Mouse (Mus musculus) WW6 (cell line): Measurements from ENCODE around the gene Gm45837.

Source experiments
- DNase-seq: peaks from one replicate; pipeline ENCODE4 v3.0.0-alpha.2; 2013; ENCODE audit warnings: low read depth, low spot score

The Gm45837 gene

DNA sequence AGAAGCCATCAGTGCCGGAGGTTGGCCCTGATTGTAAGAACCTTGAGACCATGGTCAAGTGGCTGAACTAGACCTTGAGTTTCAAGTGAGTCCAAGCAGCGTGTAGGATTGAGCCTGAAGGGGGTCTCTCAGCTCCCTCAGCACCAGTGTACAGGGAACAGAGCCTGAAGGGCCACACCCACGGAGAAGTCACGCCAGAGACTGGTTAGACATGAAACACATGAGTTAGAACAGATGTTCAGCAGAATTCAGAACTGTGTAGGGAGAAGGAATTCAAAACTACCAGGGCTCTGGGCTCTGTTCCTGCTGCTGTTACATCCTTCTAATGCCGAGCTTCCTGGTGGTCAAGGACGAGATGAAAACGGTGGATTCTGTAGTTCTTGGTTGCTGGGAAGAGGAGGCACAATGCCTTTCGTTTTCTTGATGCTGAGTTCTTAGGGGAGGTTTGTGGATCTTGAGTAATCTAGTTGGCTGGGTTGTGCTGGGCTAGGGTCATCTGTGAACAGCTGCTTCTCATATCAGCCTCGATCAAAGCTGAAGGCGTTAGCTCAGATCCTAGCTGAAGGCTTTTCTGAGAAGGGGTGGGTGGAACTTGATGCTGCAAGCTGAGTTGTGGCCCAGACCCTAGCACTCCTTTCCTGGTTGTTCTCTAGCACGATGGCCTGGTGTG, at the start of gene Gm45837:
TSS of gene Gm45837 (plus strand) at position 620 of the 670 bp plus-strand sequence.
- no peak for DNase-seq

DNA sequence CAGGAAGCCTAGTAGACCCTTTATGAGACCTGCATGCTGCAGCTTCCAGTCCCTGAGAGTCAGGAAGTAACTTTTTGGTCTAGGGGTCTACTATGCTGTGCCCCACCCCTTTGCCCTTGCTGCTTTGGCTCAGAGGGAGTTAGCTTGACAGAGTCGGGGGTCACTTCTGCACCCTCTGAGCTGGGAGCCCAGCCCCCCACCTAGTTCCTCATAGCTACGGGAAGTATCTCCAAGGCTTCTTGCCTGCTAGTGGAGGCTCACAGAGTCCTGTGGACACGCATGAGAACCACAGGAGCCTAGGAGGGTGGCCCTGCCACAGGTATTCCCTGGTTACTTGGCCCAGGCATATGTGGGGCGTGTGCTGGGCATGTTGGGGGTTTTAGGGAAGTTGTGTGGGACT, 49.7 kb upstream of the Gm45837 start:
- no peak for DNase-seq

DNA sequence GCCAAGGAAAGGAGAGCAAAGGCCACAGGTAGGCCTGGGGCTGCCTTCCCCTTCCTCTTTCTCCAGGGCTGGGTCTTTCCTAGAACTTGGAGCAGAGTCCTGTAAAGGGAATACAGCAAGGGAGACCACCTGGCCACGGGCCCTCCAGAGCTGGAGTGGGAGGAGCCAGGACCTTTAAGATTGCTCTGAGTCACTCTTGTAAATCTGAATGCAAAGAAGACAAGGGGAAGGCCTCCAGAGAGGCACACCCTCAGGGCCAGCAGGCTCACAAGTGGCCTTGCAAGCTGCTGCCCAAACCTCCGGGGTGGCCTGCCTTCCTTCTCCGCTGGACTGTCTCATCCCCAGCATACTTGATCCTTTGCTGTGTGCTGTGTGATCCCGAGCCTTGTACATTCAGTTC, 48.9 kb upstream of the Gm45837 start:
- no peak for DNase-seq

DNA sequence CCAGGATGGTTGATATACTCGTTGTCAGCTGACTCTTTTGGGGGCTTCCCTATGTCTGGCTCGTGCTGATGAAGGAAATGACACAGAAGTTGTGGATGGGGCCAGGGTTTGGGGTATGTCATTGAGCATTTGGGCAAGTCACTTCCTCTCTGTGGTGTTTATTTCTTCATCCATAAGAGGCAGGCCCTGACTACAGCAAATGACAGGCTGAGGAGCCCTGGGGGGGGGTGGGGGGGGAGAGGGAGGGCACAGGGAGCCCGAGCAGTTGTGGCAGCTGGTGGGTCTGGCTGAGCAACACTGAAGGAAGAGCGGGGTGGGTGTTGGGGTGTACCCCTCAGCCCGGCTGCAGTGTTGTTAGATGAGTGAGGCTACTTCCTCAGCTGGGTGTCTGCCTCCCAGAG, 47.9 kb upstream of the Gm45837 start:
- DNase-seq: no peak

DNA sequence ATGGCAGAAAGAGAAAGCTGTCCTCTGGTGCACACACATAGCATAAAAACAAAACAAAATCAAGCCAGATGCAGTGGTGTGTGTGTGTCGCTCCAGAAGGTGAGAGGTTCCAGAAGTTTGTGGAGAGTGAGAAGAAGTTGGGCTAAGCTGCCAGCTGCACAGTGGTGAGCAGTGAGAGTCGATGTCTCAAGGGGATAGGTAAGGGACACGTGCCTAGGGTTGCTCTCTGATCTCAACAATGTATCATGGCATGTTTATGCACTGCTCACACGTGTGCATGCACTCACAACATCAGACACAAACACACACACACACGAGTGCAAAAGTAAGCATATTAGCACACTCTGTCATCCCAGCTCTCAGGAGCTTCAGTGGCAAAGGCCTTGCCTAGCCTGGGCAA, 46.8 kb upstream of the Gm45837 start:
- DNase-seq: no peak

DNA sequence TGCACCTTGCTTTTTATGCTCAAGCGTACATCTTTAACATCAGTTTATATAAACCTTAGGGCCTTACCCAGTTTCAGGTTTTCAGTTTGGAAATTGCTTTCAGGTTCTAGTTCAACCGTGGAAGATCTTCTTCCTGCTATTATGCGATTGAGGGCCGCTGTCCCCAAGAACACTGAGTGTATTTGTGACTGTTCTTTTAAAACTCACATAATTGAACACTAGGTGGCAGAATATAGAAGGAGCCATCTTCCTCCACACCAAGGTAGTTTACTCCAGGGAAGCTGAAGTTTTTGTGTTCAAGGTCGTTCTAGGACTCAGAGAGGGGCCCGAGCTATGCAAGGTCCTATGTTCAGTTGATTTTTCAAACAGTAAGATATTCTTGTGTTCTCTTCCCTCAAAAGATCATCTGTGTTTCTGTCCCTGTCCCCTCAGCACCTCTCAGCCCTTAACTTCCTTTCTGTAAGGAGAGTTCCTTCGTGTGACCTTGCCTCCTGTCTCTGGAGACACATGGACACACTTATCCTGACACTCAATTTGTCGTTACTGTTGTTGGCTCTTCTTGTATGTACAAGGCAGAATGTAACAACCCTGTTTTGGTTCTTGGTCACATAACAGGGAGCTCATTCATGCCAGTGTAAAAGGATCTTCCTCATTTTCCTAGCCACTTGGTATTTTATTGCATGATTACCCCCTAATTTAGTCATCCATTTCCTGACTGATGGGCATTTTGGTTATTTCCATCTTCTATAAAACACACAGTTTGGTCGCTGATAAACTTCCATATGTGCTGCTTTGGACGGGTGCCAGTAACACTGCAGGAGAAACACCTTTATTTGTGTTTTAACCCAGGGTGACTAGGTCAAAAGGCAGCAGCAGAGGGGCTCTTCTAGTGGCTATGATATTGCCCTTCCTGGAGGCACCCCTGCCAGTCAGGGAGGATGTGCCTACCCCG, 42.5 kb upstream of the Gm45837 start:
- DNase-seq: no peak

DNA sequence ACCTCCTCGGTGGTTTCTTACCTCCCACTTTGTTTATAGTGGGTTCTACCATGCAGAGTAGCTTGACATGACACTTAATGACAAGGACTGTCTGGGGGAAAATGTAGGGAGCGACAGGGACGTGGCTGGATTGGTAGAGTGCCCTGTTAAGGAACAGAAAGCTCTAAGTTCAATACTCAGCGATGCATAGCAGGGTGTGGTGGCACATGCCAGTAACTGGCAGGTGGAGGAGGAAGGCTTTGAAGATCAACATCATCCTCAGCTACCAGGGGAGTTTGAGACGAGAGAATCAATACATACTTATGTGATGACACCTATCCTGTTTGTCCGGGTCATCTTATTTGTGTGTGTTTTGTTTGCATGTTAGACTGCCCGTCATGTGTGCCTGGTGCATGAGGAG, 41.0 kb upstream of the Gm45837 start:
- no peak for DNase-seq

DNA sequence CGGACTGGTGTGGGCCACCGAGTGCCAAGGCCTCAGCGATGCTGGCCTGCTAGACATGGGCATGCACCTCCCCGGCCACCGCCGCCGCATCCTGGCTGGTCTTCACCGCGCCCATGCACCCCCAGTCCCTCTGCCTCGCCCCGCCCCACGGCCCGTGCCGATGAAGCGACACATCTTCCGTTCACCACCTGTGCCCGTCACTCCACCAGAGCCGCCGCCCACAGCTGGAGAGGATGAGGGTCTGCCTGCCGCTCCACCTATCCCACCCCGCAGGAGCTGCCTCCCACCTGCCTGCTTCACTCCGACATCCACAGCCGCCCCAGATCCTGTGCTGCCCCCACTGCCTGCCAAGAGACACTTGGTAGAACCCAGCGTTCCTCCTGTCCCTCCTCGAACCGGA, 37.6 kb upstream of the Gm45837 start:
- no peak for DNase-seq

DNA sequence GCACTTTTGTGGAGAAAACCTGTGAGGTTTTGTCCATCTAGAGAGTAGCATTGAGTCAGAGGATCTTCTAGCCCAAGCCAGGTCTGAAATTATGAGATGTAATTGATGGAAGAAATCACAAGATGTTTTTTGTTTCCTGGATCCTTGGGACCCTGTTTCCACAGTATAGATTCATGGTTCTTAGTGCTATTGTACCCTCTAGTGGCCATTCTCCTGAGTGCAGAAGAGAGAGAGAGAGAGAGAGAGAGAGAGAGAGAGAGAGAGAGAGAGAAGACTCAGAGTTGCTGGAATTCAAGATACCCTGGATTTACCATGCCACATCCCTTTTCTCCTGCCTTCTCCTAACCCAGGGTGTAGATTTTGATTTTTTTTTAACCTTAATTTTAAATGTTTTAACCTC, 36.5 kb upstream of the Gm45837 start:
- no peak for DNase-seq

DNA sequence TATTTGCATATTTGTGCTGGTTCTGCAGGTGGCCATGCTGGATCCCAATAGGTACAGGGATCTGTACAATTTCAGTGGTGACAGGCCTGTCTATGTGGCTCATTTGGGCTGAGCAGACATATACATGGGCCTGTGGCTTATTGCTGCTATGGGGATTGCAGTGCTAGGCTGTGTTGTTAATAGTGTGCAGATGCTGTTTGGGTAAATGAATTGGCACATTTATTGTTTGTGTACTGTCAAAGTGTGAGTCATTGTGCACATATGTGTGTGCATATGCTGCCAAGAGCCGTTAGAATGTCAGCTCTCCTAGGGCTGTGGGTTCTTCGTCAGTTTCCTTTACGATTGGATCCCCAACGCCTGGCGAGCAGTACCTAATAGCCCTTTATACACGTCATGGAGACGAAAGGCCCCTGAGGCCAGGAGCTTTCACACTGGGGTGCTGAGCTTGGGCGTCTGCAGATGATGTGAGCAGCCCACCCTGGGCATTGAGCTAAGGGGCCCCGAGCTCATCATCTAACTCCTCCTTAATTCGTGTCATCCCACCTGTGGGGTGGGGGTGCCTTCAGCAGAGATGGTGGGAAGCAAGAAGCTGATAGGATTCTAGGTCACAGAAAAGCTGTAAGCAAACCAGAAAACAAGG, 33.9 kb upstream of the Gm45837 start:
- DNase-seq: no peak

DNA sequence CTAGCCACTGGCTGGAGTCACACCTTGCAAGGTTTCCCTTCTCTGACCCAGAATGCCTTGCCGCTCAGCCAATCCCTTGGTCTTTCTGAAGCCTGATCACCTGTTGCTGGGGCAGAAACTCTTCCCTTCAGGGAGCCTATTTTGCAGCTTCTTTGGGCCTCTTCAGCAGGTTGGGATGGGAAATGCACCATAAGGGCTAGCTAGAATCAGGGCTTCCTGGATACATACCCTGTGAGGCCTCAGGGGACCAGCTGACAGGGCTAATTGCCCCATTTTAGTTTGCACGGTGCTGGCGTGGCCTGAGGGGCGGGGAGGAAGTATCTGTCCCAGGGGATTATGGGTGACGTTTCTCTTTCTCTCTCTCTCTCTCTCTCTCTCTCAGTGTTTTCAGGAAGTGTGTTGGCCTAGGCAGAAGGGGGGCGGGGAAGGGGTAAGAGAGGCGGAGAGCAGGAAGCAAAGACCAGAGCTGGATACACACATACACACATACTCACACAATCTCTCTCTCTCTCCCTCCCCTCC, 32.9 kb upstream of the Gm45837 start:
- DNase-seq: no peak

DNA sequence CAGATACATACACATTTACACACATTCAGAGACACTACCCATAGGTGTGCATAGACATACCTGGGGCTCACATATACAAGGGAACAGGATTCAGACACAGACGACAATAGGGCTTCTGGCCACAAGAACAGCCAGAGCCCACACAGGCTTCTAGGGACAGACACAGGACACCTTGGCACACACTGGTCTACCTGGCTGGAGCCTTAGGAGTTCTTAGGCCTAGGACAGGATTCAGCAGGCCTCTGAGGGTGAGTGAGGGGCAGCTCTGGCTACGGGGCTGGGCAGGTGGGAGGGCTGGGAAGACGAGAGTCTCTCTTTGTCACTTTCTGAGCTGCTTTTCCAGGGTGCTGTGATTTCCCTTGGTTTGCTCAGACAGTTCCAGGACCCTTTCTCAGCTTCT, 32.4 kb upstream of the Gm45837 start:
- no peak for DNase-seq

DNA sequence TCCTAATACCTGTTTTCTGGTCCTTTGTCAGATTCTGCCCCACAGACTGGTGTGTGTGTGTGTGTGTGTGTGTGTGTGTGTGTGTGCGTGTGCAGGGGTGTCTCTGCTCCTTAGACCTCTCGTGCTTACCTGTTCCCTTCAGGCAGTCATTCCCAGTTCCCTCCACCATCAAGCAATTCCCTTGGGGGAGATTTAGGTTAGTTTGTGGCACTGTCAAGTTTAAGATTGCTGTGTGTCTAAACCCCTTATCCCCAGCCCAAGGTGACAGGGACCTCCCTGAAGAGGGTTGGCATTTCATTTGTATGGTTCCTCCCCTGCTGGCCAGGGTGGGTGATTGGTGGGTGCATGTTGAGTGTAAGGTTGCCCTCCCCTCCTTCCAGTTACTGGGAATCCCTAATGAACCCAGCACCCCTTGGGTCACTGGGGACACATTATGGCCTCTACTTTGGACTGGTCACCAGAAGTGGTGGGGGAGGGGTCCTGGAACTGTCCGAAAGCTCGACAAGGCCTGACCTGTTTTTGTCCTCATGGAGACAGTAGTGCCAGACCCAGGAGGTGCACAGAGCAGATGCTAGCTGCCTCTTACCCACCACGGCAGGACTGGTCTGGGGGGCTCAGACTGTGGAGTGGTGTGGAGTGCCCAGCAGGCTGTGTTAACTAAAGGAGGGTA, 31.8 kb upstream of the Gm45837 start:
- no peak for DNase-seq

DNA sequence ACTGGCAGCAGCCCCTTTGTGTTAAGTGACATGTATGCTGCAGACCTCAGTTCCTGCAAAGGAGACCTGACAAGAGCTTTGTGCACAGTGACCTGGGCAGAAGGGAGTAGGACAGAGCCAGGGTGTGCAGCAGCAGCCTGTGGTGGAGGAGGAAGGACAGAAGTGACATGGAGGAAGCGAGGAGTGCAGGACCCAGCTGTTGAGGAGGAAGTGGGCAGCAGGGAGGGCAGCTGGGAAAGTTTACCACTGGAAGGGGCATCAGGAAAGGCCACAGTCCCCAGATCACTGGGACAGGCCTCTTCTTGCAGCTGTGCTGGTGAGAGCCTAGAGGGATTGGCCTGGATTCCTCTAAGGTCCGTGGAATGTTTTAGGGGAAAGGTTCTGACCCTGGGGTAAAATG, 31.0 kb upstream of the Gm45837 start:
- no peak for DNase-seq

DNA sequence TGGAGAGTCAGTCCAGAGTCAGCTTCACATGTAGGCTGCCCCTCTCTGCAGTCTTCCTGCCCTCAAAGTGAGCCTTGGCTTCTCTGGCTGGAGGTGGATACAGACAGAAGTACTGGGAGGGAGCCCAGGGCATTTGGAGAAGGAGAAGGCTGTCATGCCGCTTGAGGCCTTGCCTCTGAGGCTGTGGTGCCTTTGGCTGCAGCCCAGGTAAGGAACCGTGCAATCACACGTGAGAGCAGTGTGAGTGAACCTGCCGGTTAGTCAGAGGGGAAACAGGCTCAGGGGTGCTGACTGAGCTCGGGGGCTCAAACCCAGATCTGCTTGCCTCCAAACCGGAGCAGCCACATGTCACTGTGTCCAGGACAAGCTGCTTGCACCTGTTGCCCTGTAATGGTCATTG, 29.2 kb upstream of the Gm45837 start:
- DNase-seq: no peak

DNA sequence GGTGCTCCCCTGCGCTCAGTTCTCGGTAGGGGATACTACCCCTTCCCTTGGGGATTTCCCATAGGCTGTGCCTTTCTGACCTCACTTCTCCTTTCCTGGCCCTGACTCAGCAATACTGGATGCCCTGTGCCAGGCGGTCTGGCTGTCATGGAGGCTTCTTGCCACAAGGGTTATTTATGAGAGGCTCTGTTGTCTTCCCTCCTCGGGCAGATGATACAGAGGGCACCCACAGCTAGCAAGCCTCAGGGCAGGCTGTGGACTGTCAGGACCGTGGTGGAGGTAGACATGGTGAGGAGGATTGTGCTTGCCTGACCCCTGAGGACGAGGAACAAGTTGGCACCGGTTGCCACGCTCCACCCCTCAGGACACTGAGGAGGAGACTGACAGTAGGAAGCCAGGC, 28.3 kb upstream of the Gm45837 start:
- DNase-seq: no peak

DNA sequence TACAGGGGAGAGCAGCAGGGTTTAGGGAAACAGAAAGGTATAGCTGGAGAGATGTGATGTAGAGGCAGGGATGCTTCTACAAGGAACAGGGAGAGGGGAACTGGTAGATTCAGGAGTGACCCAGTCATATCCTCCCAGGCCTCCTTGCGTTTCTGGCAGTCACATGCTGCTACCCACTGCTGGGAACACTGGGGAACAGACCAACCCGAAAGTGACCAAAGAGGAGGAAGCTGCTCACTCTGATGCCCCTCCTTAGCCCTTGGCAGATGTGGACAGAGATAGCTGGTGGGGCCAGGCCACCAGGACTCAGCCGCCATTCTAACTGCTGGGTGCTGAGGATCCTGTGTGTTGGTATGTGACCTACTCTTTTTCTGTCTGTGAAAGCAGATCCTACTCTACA, 26.9 kb upstream of the Gm45837 start:
- no peak for DNase-seq

DNA sequence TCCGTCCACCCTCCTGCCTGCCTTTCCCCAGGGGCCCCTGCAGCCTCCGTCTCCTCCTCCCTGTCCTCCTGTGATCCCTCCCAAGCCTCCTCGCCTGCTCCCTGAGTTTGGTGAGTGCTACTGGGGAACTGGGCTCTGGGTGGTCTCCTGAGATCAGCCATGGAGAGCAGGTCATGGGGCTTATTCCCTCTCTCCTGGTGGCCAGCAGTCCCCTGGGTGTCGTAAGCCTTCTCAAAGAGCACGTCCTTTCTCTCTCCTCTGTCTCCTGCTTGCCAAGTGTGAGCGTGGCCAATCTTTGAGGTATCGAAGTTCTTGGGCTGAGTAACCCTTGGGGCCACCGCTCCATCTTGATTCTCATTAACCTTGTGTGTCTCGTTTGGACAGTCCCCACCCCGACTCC, 25.8 kb upstream of the Gm45837 start:
- no peak for DNase-seq

DNA sequence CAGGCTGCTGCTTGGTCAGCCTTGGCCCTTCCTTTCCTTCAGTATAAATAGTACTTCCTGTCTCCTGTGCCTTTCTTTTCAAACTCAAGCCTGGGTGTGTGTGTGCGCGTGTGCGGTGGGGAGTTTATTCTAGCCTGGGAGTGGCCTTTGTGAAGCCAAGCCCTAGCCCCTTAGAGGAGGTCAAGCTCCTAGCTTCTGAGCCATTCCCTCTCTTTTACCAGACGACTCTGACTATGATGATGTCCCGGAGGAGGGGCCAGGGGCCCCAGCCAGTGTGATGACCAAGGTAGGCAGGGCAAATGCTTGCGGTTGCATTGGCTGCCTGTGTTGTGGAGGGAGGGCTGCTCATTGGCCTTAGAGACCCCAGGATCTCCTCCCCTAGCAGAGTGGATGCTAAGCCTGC, 25.4 kb upstream of the Gm45837 start:
- DNase-seq: no peak

DNA sequence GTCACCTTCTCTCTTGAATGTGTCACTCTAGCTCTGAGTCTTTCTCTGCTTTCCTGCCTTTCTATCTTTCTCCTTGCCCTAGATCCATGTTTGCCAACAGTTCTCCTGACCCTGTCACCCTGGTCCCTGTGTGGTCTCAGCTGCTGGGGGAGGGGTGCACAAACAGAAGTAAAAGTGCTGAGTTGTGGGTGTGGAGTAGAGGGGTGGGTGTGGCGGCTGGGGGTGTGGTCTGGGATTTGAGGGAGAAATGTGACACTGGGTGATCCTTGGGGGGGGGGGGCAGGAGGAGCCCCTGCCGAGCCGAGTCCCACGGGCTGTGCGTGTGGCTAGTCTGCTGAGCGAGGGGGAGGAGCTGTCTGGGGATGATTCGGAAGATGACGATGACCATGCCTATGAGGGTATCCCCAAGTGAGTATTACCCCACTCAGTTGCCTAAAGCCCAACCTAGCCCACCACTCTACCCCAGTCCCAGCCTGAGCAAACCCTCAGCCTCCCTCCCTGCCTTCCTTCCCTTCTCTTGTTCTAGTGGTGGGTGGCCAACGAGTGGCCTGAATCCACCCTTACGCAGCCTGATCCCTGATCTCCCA, 24.7 kb upstream of the Gm45837 start:
- no peak for DNase-seq

DNA sequence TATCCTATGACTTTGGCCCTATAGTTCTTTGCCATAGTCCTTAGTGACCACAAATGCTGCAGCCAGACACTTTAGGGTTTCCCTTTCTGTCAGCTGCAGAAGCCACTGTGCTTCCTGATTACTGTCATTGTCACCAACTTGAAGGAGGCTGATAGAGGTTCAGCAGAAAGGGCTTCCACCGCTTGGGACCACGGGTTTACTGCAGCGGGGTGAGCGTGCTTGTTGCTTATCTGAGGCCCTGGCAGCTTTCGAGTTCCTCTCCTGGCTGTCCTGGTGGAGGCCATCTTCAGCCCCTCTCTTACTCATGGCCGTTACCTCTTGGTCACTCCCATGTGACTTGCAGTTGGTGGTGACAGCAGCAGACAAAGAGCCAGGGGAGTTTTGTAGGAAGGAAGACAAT, 21.4 kb upstream of the Gm45837 start:
- no peak for DNase-seq
